Mouse (Mus musculus) hindbrain, embryonic 16.5 days (tissue): ENCODE measurements around the gene Lrrc58. TPM values are rescaled to one million over a fixed set of nuclear protein-coding genes. Genes with fewer than 3 reads are reported as not detected.

Experiments used
- ATAC-seq: fragments of 200-750 bp; cut with Nextera tagmentation; 2 replicates; pipeline ENCODE4 v1.8.0; 2017; ENCODE audit warnings: moderate TSS enrichment, moderate library complexity
- H3K27ac ChIP-seq: fragments of 300-500 bp; sonication (generic); 2 replicates; pipeline ENCODE4 v1.5.1; 2014; ENCODE audit warnings: low read depth, mild to moderate bottlenecking, control low read depth, low read length, moderate library complexity
- H3K27me3 ChIP-seq: fragments of 300-500 bp; sonication (generic); replicated peaks from 2 replicates; pipeline ENCODE4 v1.6.1; 2014; ENCODE audit warnings: low read length; ENCODE audit not compliant: control insufficient read depth, insufficient read depth
- H3K36me3 ChIP-seq: fragments of 300-500 bp; sonication (generic); 2 replicates; pipeline ENCODE4 v1.6.1; 2014; ENCODE audit warnings: mild to moderate bottlenecking, low read length, moderate library complexity, mixed read lengths; ENCODE audit not compliant: control insufficient read depth, insufficient read depth
- H3K4me1 ChIP-seq: fragments of 300-500 bp; sonication (generic); 2 replicates; pipeline ENCODE4 v1.6.1; 2014; ENCODE audit warnings: low read depth, low read length; ENCODE audit not compliant: control insufficient read depth, insufficient read depth
- H3K4me2 ChIP-seq: fragments of 300-500 bp; sonication (generic); 2 replicates; pipeline ENCODE4 v1.6.1; 2014; ENCODE audit warnings: mild to moderate bottlenecking, low read length, control low read depth, moderate library complexity
- H3K4me3 ChIP-seq: fragments of 300-500 bp; sonication (generic); 2 replicates; pipeline ENCODE4 v1.5.1; 2014; ENCODE audit warnings: mild to moderate bottlenecking, low read length, control low read depth, moderate library complexity
- H3K9ac ChIP-seq: fragments of 300-500 bp; sonication (generic); 2 replicates; pipeline ENCODE4 v1.6.1; 2014; ENCODE audit warnings: low read depth, mild to moderate bottlenecking, control low read depth, low read length, moderate library complexity
- H3K9me3 ChIP-seq: fragments of 300-500 bp; sonication (generic); 2 replicates; pipeline ENCODE4 v1.6.1; 2014; ENCODE audit warnings: mild to moderate bottlenecking, low read length, moderate library complexity; ENCODE audit not compliant: control insufficient read depth
- WGBS: fragments of 180-500 bp; shearing (Covaris S2); extraction: QIAGEN DNeasy Blood & Tissue Kit; methylation state at CpG from one replicate; pipeline ENCODE4 v1.1.7; 2014; 5-methylcytosine and 5-hydroxymethylcytosine counted together
- polyA plus RNA-seq: library from polyadenylated mRNA; unstranded; fragments of >200 nt; fragmentation: Nextera tagmentation; extraction: Ambion mirVana; gene quantifications from 2 replicates; pipeline ENCODE4 v1.2.1, GENCODE M21; 2015

Gene Lrrc58
- polyA plus RNA-seq, 1 experiment from 2014 or later = 45.3 TPM

GRCm38 (mm10) chr16:37906456-37906855 is 38.3 kb downstream of the Lrrc58 start:
- ATAC-seq = no peak
- no peak overlapping the region for H3K9ac ChIP-seq
- H3K9me3 ChIP-seq = peaks cover 2% of the 10 kb centered on the region; the same call in 1 of the 2 replicates
- 74% methylated on average over 3 of the region's 3 CpGs for WGBS
- no peak overlapping the region for H3K27ac ChIP-seq
- H3K4me2 ChIP-seq = no peak overlapping the region
- no peaks in the 10 kb centered on the region for H3K27me3 ChIP-seq
- no peaks in the 10 kb centered on the region for H3K36me3 ChIP-seq
- H3K4me3 ChIP-seq = no peak overlapping the region
- no peaks in the 10 kb centered on the region for H3K4me1 ChIP-seq

- H3K9me3 ChIP-seq = no peaks in the 10 kb centered on the region
- WGBS = 82% methylated on average over 1 of the region's 1 CpGs
- no peaks in the 10 kb centered on the region for H3K36me3 ChIP-seq
- H3K27me3 ChIP-seq = no peaks in the 10 kb centered on the region
- no peak overlapping the region for H3K27ac ChIP-seq
- no peak overlapping the region for H3K4me3 ChIP-seq
- no peaks in the 10 kb centered on the region for H3K4me1 ChIP-seq
- no peak for ATAC-seq
- H3K4me2 ChIP-seq = no peak overlapping the region
- no peak overlapping the region for H3K9ac ChIP-seq
Measured at GRCm38 (mm10) chr16:37911086-37911485, 42.9 kb downstream of the Lrrc58 start.

GRCm38 (mm10) chr16:37916138-37916817 is 48.1 kb downstream of the Lrrc58 start, which contains the start of gene Gpr156:
Gene Gpr156, plus strand, starts transcription at chr16:37916496.
- Histone ChIP-seq H3K4me2 (peak within 1 kb of the TSS; percentile 91), H3K4me3 (peak within 1 kb of the TSS; percentile 73), H3K9me3 (no peaks in the 10 kb centered on the region), H3K4me1 (no peaks in the 10 kb centered on the region), H3K9ac (peak within 1 kb of the TSS; percentile 77), H3K36me3 (no peaks in the 10 kb centered on the region), H3K27ac (no peak within 1 kb of the TSS), H3K27me3 (no peaks in the 10 kb centered on the region)
- WGBS = 3% methylated on average over 43 of the region's 53 CpGs
- ATAC-seq = peak; percentile 94

- H3K27ac ChIP-seq = no peak overlapping the region
- H3K9me3 ChIP-seq = no peaks in the 10 kb centered on the region
- peak overlapping the region; percentile 91 for H3K4me2 ChIP-seq
- H3K4me1 ChIP-seq = no peaks in the 10 kb centered on the region
- 17% methylated on average over 7 of the region's 7 CpGs for WGBS
- H3K9ac ChIP-seq = no peak overlapping the region; the same call in 1 of the 2 replicates
- H3K27me3 ChIP-seq = no peaks in the 10 kb centered on the region
- H3K4me3 ChIP-seq = peak overlapping the region; percentile 73
- ATAC-seq = no peak
- no peaks in the 10 kb centered on the region for H3K36me3 ChIP-seq
Measured at GRCm38 (mm10) chr16:37916818-37917201, 48.6 kb downstream of the Lrrc58 start.

- Histone ChIP-seq H3K27me3 (no peaks in the 10 kb centered on the region), H3K4me1 (no peaks in the 10 kb centered on the region), H3K9ac (no peak overlapping the region), H3K36me3 (no peaks in the 10 kb centered on the region), H3K27ac (no peak overlapping the region), H3K4me3 (no peak overlapping the region), H3K9me3 (no peaks in the 10 kb centered on the region), H3K4me2 (no peak overlapping the region)
- ATAC-seq = no peak
- WGBS = 85% methylated on average over 6 of the region's 6 CpGs
Measured at GRCm38 (mm10) chr16:37919000-37919399, 50.8 kb downstream of the Lrrc58 start.

- no peak overlapping the region for H3K27ac ChIP-seq
- no peak overlapping the region for H3K4me2 ChIP-seq
- no peaks in the 10 kb centered on the region for H3K27me3 ChIP-seq
- ATAC-seq = no peak
- H3K4me1 ChIP-seq = no peaks in the 10 kb centered on the region; the same call in 1 of the 2 replicates
- no peak overlapping the region for H3K4me3 ChIP-seq
- WGBS = 37% methylated on average over 8 of the region's 8 CpGs
- H3K36me3 ChIP-seq = no peaks in the 10 kb centered on the region
- no peaks in the 10 kb centered on the region for H3K9me3 ChIP-seq
- H3K9ac ChIP-seq = no peak overlapping the region
Measured at GRCm38 (mm10) chr16:37920842-37921409, 52.7 kb downstream of the Lrrc58 start.

GRCm38 (mm10) chr16:37926087-37926486 is 57.9 kb downstream of the Lrrc58 start:
- WGBS = 9% methylated on average over 7 of the region's 7 CpGs
- H3K27ac ChIP-seq = peak overlapping the region; percentile 44
- peak; percentile 76 for ATAC-seq
- no peak overlapping the region for H3K4me3 ChIP-seq
- no peaks in the 10 kb centered on the region for H3K36me3 ChIP-seq
- peaks cover 8% of the 10 kb centered on the region for H3K4me1 ChIP-seq
- H3K4me2 ChIP-seq = peak overlapping the region; percentile 27
- no peaks in the 10 kb centered on the region for H3K27me3 ChIP-seq
- no peaks in the 10 kb centered on the region for H3K9me3 ChIP-seq
- H3K9ac ChIP-seq = peak overlapping the region; percentile 2; the same call in 1 of the 2 replicates

GRCm38 (mm10) chr16:37927117-37927516 is 58.9 kb downstream of the Lrrc58 start:
- Histone ChIP-seq H3K9ac (no peak overlapping the region; the same call in 1 of the 2 replicates), H3K4me1 (peaks cover 8% of the 10 kb centered on the region), H3K4me2 (no peak overlapping the region), H3K27me3 (no peaks in the 10 kb centered on the region), H3K4me3 (no peak overlapping the region), H3K9me3 (no peaks in the 10 kb centered on the region), H3K27ac (peak overlapping the region; percentile 56; the same call in 1 of the 2 replicates), H3K36me3 (no peaks in the 10 kb centered on the region)
- ATAC-seq = no peak
- 20% methylated on average over 4 of the region's 4 CpGs for WGBS

GRCm38 (mm10) chr16:37929006-37929405 is 60.8 kb downstream of the Lrrc58 start:
- Histone ChIP-seq H3K36me3 (no peaks in the 10 kb centered on the region), H3K4me1 (peaks cover 8% of the 10 kb centered on the region), H3K9ac (no peak overlapping the region), H3K9me3 (no peaks in the 10 kb centered on the region), H3K27ac (no peak overlapping the region), H3K27me3 (no peaks in the 10 kb centered on the region), H3K4me3 (no peak overlapping the region), H3K4me2 (no peak overlapping the region)
- ATAC-seq = no peak
- 57% methylated on average over 2 of the region's 2 CpGs for WGBS
